In genomic region chr9:105132002-105132367, GRCm38 (mm10) we compare ENCODE assay signal across 9 mouse cellular contexts. TPM values are rescaled to one million over a fixed set of nuclear protein-coding genes. Genes with fewer than 3 reads are reported as not detected.
DNase-seq lines count a peak whose midpoint lies in the region; ATAC-seq and TF ChIP-seq lines count a peak whose summit lies in the region.
"Had no signal": no experiment of that assay in that cellular context is flagged by ENCODE, and none has a peak within 500 bp of the region (broad histone marks: within the 10 kb centered on the region; RNA-seq: fewer than 3 reads in every experiment).

No protein-coding gene starts in this region.

- no peak for TF ChIP-seq POLR2A in cerebellum, adult 2 months (IDR thresholded peaks at IDR 0.05; ENCODE audit: borderline replicate concordance, insufficient read depth, low read length)

- H3K36me3 ChIP-seq in forebrain, embryonic 13.5 days (ENCODE audit: poor library complexity, severe bottlenecking) = no peaks in the 10 kb centered on the region
- H3K36me3 ChIP-seq in liver, embryonic 16.5 days (ENCODE audit: control insufficient read depth, insufficient read depth) = no peaks in the 10 kb centered on the region

- H3K9ac ChIP-seq in forebrain, embryonic 13.5 days = peak overlapping the region; percentile 84; the same call in 1 of the 2 replicates
- H3K9ac ChIP-seq in liver, embryonic 16.5 days (ENCODE audit: low read depth, low read length) = peak overlapping the region; percentile 78; the same call in 1 of the 2 replicates

- H3K9me3 ChIP-seq in forebrain, embryonic 13.5 days (replicated peaks) = no peaks in the 10 kb centered on the region
- no peaks in the 10 kb centered on the region for H3K9me3 ChIP-seq in liver, embryonic 16.5 days (replicated peaks; ENCODE audit: control insufficient read depth, low read length)

- peak overlapping the region; percentile 65 for H3K4me3 ChIP-seq in cerebellum, adult 2 months (replicated peaks; ENCODE audit: insufficient read depth, low read depth, low read length)
- H3K4me3 ChIP-seq in forebrain, embryonic 13.5 days = peak overlapping the region; percentile 76
- H3K4me3 ChIP-seq in liver, embryonic 16.5 days (ENCODE audit: low read depth, low read length) = peak overlapping the region; percentile 84

- DNase-seq in cerebellum, adult 2 months = no peak
- no peak for DNase-seq in cerebellum, adult 9-10 months
- DNase-seq in CD4-positive helper T cell, adult 2 months (ENCODE audit: low read depth, low spot score) = peak; percentile 67
- no peak for DNase-seq in layer of hippocampus, adult 18-20 months (ENCODE audit: low spot score in 2 of 2)
- no peak for DNase-seq in layer of hippocampus, postnatal 10 days (ENCODE audit: low spot score in 2 of 2)
- no peak for DNase-seq in ovary, adult 18-20 months (ENCODE audit: low spot score)

- no peak for TF ChIP-seq CTCF in cerebellum, adult 2 months (IDR thresholded peaks at IDR 0.05; ENCODE audit: borderline replicate concordance, insufficient read depth, low read depth, low read length)

- H3K27ac ChIP-seq in cerebellum, adult 2 months (ENCODE audit: insufficient read depth, low read length) = no peak overlapping the region; the same call in 1 of the 2 replicates
- peak overlapping the region; percentile 83; the same call in 1 of the 2 replicates for H3K27ac ChIP-seq in forebrain, embryonic 13.5 days
- H3K27ac ChIP-seq in liver, embryonic 16.5 days (ENCODE audit: low read length) = no peak overlapping the region

- H3K4me2 ChIP-seq in forebrain, embryonic 13.5 days = peak overlapping the region; percentile 88
- H3K4me2 ChIP-seq in liver, embryonic 16.5 days (ENCODE audit: low read depth, low read length) = peak overlapping the region; percentile 92

- H3K27me3 ChIP-seq in cerebellum, adult 2 months (ENCODE audit: control insufficient read depth, insufficient read depth, low read length) = no peaks in the 10 kb centered on the region
- no peaks in the 10 kb centered on the region for H3K27me3 ChIP-seq in forebrain, embryonic 13.5 days
- H3K27me3 ChIP-seq in liver, embryonic 16.5 days (ENCODE audit: control insufficient read depth, insufficient read depth, low read depth, low read length) = no peaks in the 10 kb centered on the region

- H3K4me1 ChIP-seq in cerebellum, adult 2 months (ENCODE audit: control insufficient read depth, insufficient read depth, low read length) = peaks cover 5% of the 10 kb centered on the region
- peaks cover 25% of the 10 kb centered on the region for H3K4me1 ChIP-seq in forebrain, embryonic 13.5 days
- peaks cover 12% of the 10 kb centered on the region for H3K4me1 ChIP-seq in liver, embryonic 16.5 days (ENCODE audit: control insufficient read depth, low read depth, low read length)

- no peak; the same call in none of the 2 replicates for ATAC-seq in forebrain, embryonic 13.5 days
- peak; percentile 2 for ATAC-seq in liver, embryonic 16.5 days (ENCODE audit: low read depth)

- 21% methylated on average over 5 of the region's 5 CpGs for WGBS in cerebellum, adult 2 months
- WGBS in forebrain, embryonic 13.5 days = 21% methylated on average over 5 of the region's 5 CpGs
- WGBS in liver, embryonic 16.5 days (ENCODE audit: insufficient replicate concordance) = 21% methylated on average over 5 of the region's 5 CpGs

RNA-seq across cellular contexts. Expression of gene Nudt16, which starts 0.4 kb away (rescaled TPM):
- 16.6 and 17.3 TPM in 2 replicates for polyA plus RNA-seq in cerebellum, adult 2 months (2012; rRNA removed)
- 22.5 and 23.3 TPM in 2 replicates for polyA plus RNA-seq in forebrain, embryonic 13.5 days (2015; fragmentation: Nextera tagmentation; extraction: Ambion mirVana)
- 4.5 and 5.0 TPM in 2 replicates for polyA plus RNA-seq in liver, embryonic 16.5 days (2015; fragmentation: Nextera tagmentation; extraction: Ambion mirVana)
- total RNA-seq in layer of hippocampus, adult 18-20 months (2021) = 10 to 100 TPM; 15.6 to 16.1 TPM
- total RNA-seq in layer of hippocampus, postnatal 10 days (2021) = 10 to 100 TPM; 17.5 TPM

RNA-seq across cellular contexts. Expression of gene 1700080E11Rik, which starts 12.9 kb away (rescaled TPM):
- polyA plus RNA-seq in cerebellum, adult 2 months (2012; rRNA removed) = not detected in 2 replicates
- not detected in 2 replicates for polyA plus RNA-seq in forebrain, embryonic 13.5 days (2015; fragmentation: Nextera tagmentation; extraction: Ambion mirVana)
- polyA plus RNA-seq in liver, embryonic 16.5 days (2015; fragmentation: Nextera tagmentation; extraction: Ambion mirVana) = not detected in 2 replicates
- total RNA-seq in layer of hippocampus, adult 18-20 months (2021) = not detected
- not detected for total RNA-seq in layer of hippocampus, postnatal 10 days (2021)
- polyA plus RNA-seq: C2C12 had no signal
